Mouse (Mus musculus) thymus, adult 2 months (tissue): Measurements from ENCODE around the gene Plxdc1. TPM values are rescaled to one million over a fixed set of nuclear protein-coding genes. Genes with fewer than 3 reads are reported as not detected.

Experiments used
- DNase-seq: peaks from one replicate; pipeline ENCODE4 v3.0.0; 2021
- H3K27ac ChIP-seq: fragments of 200-500 bp; 2 replicates; pipeline ENCODE4 v1.5.1; 2012; ENCODE audit warnings: low read length, control low read depth; ENCODE audit not compliant: control insufficient read depth, insufficient read depth
- H3K27me3 ChIP-seq: fragments of 200-500 bp; 2 replicates; pipeline ENCODE4 v1.6.1; 2012; ENCODE audit warnings: mild to moderate bottlenecking, low read length, moderate library complexity, mixed read lengths; ENCODE audit not compliant: control insufficient read depth, insufficient read depth
- H3K36me3 ChIP-seq: fragments of 200-500 bp; 2 replicates; pipeline ENCODE4 v1.6.1; 2012; ENCODE audit warnings: mild to moderate bottlenecking, low read length, moderate library complexity; ENCODE audit not compliant: control insufficient read depth, insufficient read depth
- H3K4me1 ChIP-seq: fragments of 200-500 bp; replicated peaks from 2 replicates; pipeline ENCODE4 v1.6.1; 2012; ENCODE audit warnings: low read length; ENCODE audit not compliant: control insufficient read depth, insufficient read depth
- H3K4me3 ChIP-seq: fragments of 200-500 bp; 2 replicates; pipeline ENCODE4 v1.5.1; 2012; ENCODE audit warnings: mild to moderate bottlenecking, low read length, control low read depth, moderate library complexity; ENCODE audit not compliant: control insufficient read depth, insufficient read depth
- CTCF ChIP-seq: fragments of 200-500 bp; IDR thresholded peaks from 2 replicates; pipeline ENCODE4 v1.5.1; 2012; ENCODE audit warnings: mild to moderate bottlenecking, control low read depth, low read length, moderate library complexity, borderline replicate concordance; ENCODE audit not compliant: control insufficient read depth, poor library complexity, insufficient read depth; ENCODE audit errors: extremely low read depth
- POLR2A ChIP-seq: fragments of 200-500 bp; IDR thresholded peaks from 2 replicates; pipeline ENCODE4 v1.6.1; 2012; ENCODE audit warnings: mild to moderate bottlenecking, low read length, control low read depth, moderate library complexity; ENCODE audit not compliant: control insufficient read depth, poor library complexity, insufficient read depth; ENCODE audit errors: extremely low read depth
- WGBS: fragments of 180-500 bp; shearing (Covaris S2); methylation state at CpG from one replicate; pipeline ENCODE4 v1.1.7; 2018; 5-methylcytosine and 5-hydroxymethylcytosine counted together
- polyA plus RNA-seq: library from polyadenylated mRNA; depleted of rRNA; stranded (reverse); fragments of >200 nt; gene quantifications from 2 replicates; pipeline ENCODE4 v1.2.3, GENCODE M21; 2012

Gene Plxdc1
- polyA plus RNA-seq, 1 experiment = 77.5 TPM

DNA sequence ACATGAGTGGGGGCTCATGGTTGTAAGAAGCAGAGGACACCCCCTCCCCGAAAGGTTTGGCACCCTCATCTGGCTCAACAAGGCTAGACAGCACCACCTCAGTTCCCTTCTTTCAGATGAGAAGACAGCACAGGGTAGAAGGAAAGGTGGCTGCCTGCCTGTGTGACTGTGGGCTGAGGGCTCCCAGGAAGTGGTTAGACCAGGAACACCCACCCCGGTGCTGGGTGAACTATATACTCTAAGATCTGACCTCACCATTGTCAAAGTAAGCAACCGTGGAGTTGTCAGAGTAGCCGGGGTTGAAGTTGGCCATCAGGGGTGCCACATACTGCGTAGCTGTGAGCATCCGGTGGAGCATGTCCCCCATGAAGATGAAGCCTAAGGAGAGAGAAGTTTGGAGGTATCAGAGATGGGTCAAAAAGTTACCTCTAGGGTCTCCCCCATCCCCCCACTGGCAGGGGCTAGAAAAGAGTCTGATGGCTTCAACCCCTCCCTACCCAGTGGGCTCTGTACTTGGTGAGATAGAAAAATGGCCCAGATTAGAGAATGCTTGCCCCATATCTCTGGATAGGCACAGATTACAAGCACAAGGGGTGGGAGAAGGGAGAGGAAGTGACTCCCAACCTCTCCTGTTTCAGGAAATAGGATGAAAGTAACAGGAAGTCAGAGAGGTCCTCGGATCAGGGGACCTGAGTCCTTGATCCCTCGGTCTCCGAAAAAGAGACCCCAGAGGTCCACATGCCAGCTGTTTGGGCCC is 30.9 kb downstream of the Plxdc1 start:
- Histone ChIP-seq H3K4me3 (0 out of 2 replicates have a peak overlapping the region, but pooled peaks have one; percentile 36), H3K27me3 (no peaks in the 10 kb centered on the region), H3K36me3 (peaks cover 12% of the 10 kb centered on the region; the same call in 1 of the 2 replicates), H3K4me1 (peaks cover 45% of the 10 kb centered on the region), H3K27ac (peak overlapping the region; percentile 78)
- WGBS = 32% methylated on average over 9 of the region's 9 CpGs
- no peak for TF ChIP-seq CTCF
- peak; percentile 69 for DNase-seq

GRCm38 (mm10) chr11:97954469-97955141 is 31.6 kb downstream of the Plxdc1 start:
- 34% methylated on average over 14 of the region's 14 CpGs for WGBS
- H3K4me3 ChIP-seq = peak overlapping the region; percentile 36
- no peak for DNase-seq
- H3K27me3 ChIP-seq = no peaks in the 10 kb centered on the region
- peaks cover 49% of the 10 kb centered on the region for H3K4me1 ChIP-seq
- H3K27ac ChIP-seq = peak overlapping the region; percentile 78
- TF ChIP-seq POLR2A (no peak), CTCF (no peak)
- peaks cover 12% of the 10 kb centered on the region; the same call in 1 of the 2 replicates for H3K36me3 ChIP-seq

- peaks cover 47% of the 10 kb centered on the region for H3K4me1 ChIP-seq
- 0 out of 2 replicates have a peak overlapping the region, but pooled peaks have one; percentile 36 for H3K4me3 ChIP-seq
- peaks cover 12% of the 10 kb centered on the region; the same call in 1 of the 2 replicates for H3K36me3 ChIP-seq
- DNase-seq = no peak
- WGBS = 69% methylated on average over 6 of the region's 6 CpGs
- peak overlapping the region; percentile 78 for H3K27ac ChIP-seq
- TF ChIP-seq POLR2A (no peak), CTCF (no peak)
- H3K27me3 ChIP-seq = no peaks in the 10 kb centered on the region
These were observed 32.3 kb downstream of the Plxdc1 start for GRCm38 (mm10) chr11:97953939-97954275.

DNA sequence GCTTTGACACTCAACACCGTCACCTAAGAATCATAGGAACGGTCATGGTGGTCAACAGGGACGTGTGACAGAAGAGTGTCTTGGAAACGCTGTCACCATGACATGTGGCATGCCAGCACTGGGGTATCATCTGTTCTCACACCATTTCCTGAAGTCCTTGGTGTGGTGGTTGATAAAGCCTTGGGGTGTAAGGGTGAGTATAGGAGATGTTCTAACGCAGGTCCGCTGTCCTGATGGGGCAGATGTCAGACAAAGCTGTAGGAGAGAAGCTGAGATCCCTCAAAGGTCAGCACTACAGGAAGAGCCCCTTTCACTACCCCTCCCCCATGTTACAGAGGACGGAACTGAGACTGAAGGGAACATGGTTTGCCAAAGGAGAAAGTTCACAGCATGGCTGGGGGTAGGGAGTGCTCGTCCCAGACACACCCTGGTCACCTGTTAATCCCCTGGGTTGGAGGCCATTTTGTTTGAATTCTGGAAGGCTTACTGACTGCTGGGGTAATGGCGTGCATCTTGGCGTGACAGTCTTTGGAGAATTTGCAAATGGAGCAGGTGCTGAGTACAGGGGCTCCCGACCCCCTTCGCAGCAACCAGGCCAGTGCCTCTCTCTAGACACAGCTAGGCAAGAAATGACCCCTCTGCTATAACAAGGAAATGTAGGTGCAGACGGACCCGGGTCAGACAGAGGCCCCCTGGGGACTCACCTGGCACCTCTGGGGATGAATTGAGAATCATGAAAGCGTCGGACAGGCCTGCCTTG is 32.9 kb downstream of the Plxdc1 start:
- WGBS = 90% methylated on average over 16 of the region's 16 CpGs

GRCm38 (mm10) chr11:97952367-97953006 is 33.8 kb downstream of the Plxdc1 start:
- Histone ChIP-seq H3K4me3 (no peak overlapping the region), H3K4me1 (peaks cover 42% of the 10 kb centered on the region), H3K27ac (no peak overlapping the region), H3K27me3 (no peaks in the 10 kb centered on the region), H3K36me3 (peaks cover 12% of the 10 kb centered on the region; the same call in 1 of the 2 replicates)
- no peak for DNase-seq
- TF ChIP-seq CTCF = no peak
- no peak for TF ChIP-seq POLR2A
- 97% methylated on average over 1 of the region's 1 CpGs for WGBS

More for the DNA sequence above, 32.9 kb downstream of the Plxdc1 start:
- TF ChIP-seq CTCF = no peak
- no peak for TF ChIP-seq POLR2A
- Histone ChIP-seq H3K4me3 (no peak overlapping the region), H3K36me3 (peaks cover 12% of the 10 kb centered on the region; the same call in 1 of the 2 replicates), H3K27me3 (no peaks in the 10 kb centered on the region), H3K27ac (no peak overlapping the region), H3K4me1 (peaks cover 42% of the 10 kb centered on the region)
- no peak for DNase-seq

DNA sequence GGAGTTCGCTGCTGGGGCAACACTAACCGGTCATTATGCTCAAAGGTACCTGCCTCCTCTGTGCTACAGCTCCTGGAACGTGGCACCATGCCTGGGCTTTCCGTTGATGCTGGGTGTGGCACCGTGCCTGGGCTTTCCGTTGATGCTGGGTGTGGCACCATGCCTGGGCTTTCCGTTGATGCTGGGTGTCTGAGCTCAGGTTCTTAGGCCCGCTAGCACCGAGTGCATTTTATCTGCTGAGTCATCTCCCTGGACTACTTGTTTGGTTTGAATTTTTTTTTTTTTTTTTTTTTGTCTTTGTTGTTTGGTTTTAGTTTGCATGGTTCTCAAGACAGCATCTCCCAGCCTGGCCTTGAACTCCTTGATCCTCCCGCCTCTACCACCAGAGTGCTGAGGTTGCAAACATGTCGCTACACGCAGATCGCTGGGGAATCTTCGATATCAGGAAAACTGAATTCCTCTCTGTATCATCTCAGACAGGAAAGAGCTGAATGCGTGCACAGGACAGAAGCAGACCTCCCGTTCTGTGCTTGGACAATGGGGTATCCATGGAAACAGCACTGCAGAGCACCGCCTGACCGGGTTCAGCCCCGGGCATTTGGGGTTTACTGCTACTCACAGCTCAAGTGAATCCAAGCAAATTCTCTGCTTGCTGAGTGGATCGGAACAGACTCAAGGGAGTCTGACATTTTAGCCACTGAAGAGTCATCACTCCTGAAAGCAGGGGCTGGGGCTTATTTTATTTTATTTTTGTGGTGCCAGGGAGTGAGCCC is 36.4 kb downstream of the Plxdc1 start:
- no peak overlapping the region for H3K4me3 ChIP-seq
- H3K4me1 ChIP-seq = peaks cover 30% of the 10 kb centered on the region
- no peak overlapping the region for H3K27ac ChIP-seq
- WGBS = 71% methylated on average over 20 of the region's 20 CpGs
- TF ChIP-seq POLR2A (no peak), CTCF (no peak)
- no peaks in the 10 kb centered on the region for H3K27me3 ChIP-seq
- DNase-seq = no peak
- H3K36me3 ChIP-seq = peaks cover 12% of the 10 kb centered on the region; the same call in 1 of the 2 replicates
